Mouse (Mus musculus): Measurements from ENCODE around the gene Ddx3x. TPM values are rescaled to one million over a fixed set of nuclear protein-coding genes. Genes with fewer than 3 reads are reported as not detected.

Ddx3x gene
- 21.8 and 29.5 TPM in 2 replicates for polyA plus RNA-seq (2012)

GRCm38 (mm10) chrX:13280409-13281328, at the start of gene Ddx3x:
TSS of gene Ddx3x (plus strand) at chrX:13280970.

Other genes starting within 250 kb of the Ddx3x start
- 3.7 and 4.2 TPM in 2 replicates for gene Usp9x, start 209.5 kb upstream of the Ddx3x start, polyA plus RNA-seq (2012)
- gene Nyx, start 185.1 kb downstream of the Ddx3x start, polyA plus RNA-seq (2012), result not detected in 2 replicates